13 mouse cellular contexts compared by ENCODE assay signal in the genomic region with DNA sequence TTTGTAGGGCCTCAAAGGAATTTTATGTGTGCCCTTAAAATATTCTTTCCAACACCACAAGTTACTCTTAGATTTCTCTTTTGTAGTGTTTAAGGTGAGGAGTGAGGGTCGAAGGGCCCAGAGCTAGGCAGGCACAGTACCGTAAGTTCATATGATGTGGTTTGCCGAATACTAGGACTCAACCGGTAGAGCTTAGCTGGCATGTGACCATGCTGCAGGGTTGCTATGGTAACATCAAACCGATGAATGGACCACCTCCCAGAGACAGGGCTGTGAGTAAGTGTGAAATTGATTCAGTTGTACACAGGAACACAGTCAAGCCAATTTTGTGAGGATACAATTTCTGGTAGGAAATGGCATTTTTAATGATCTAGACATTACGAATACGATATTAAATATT. TPM values are rescaled to one million over a fixed set of nuclear protein-coding genes. Genes with fewer than 3 reads are reported as not detected.
DNase-seq lines count a peak whose midpoint lies in the region; ATAC-seq lines count a peak whose summit lies in the region.
"Had no signal": no experiment of that assay in that cellular context is flagged by ENCODE, and none has a peak within 500 bp of the region (broad histone marks: within the 10 kb centered on the region; RNA-seq: fewer than 3 reads in every experiment).

No protein-coding gene starts in this region.

- intact Hi-C loops in heart, postnatal 25 days (cut with DNase I) = no loop called here

- no peaks in the 10 kb centered on the region for H3K27me3 ChIP-seq in forebrain, embryonic 14.5 days (replicated peaks; ENCODE audit: control insufficient read depth, insufficient read depth, low read length)
- H3K27me3 ChIP-seq: limb, embryonic 15.5 days had no signal

- DNase-seq in frontal cortex, postnatal 10 days (ENCODE audit: low spot score in 2 of 2) = peak; percentile 19 to 27
- no peak for DNase-seq in frontal cortex, postnatal 14 days (ENCODE audit: low spot score in 2 of 2)
- peak; percentile 88 for DNase-seq in forebrain, embryonic 14.5 days (ENCODE audit: low spot score)
- DNase-seq in layer of hippocampus, adult 9-11 months = peak; percentile 40
- DNase-seq in retina, embryonic 14.5 days (ENCODE audit: low spot score) = peak; percentile 60
- no peak for DNase-seq in spleen, adult 18-20 months
- DNase-seq in lung, postnatal 36 days = no peak
- DNase-seq in heart, postnatal 25 days (ENCODE audit: low spot score) = no peak
- DNase-seq: B cell, adult 2 months; kidney, adult 8-10 months had no signal

- peak overlapping the region; percentile 21 for H3K4me2 ChIP-seq in forebrain, embryonic 14.5 days (ENCODE audit: low read length)
- H3K4me2 ChIP-seq: limb, embryonic 15.5 days had no signal

- no peaks in the 10 kb centered on the region for H3K36me3 ChIP-seq in forebrain, embryonic 14.5 days (ENCODE audit: control insufficient read depth, insufficient read depth, low read length)
- H3K36me3 ChIP-seq: limb, embryonic 15.5 days had no signal

- H3K27ac ChIP-seq in forebrain, embryonic 14.5 days (ENCODE audit: low read depth, low read length) = no peak overlapping the region
- H3K27ac ChIP-seq: limb, embryonic 15.5 days had no signal

- H3K9me3 ChIP-seq in forebrain, embryonic 14.5 days (replicated peaks; ENCODE audit: control insufficient read depth, low read length) = no peaks in the 10 kb centered on the region
- H3K9me3 ChIP-seq: limb, embryonic 15.5 days had no signal

- no peak overlapping the region for H3K4me3 ChIP-seq in forebrain, embryonic 14.5 days (ENCODE audit: low read depth, low read length)
- H3K4me3 ChIP-seq: limb, embryonic 15.5 days had no signal

- H3K4me1 ChIP-seq in forebrain, embryonic 14.5 days (ENCODE audit: control insufficient read depth, insufficient read depth, low read length) = peaks cover 10% of the 10 kb centered on the region; the same call in 1 of the 2 replicates
- H3K4me1 ChIP-seq: limb, embryonic 15.5 days had no signal

- H3K9ac ChIP-seq in forebrain, embryonic 14.5 days (ENCODE audit: low read length) = no peak overlapping the region
- H3K9ac ChIP-seq: limb, embryonic 15.5 days had no signal

- peak; percentile 94 for ATAC-seq in forebrain, embryonic 14.5 days
- ATAC-seq: Patski had no signal

- WGBS in forebrain, embryonic 14.5 days = 36% methylated on average over 7 of the region's 7 CpGs

RNA-seq across cellular contexts. Expression of a gene that starts 44.5 kb away (rescaled TPM):
- 2.0 and 5.4 TPM in 2 replicates for polyA plus RNA-seq in forebrain, embryonic 14.5 days (2014; fragmentation: Nextera tagmentation; extraction: Ambion mirVana)
- total RNA-seq in heart, postnatal 25 days (2021) = 1 to 10 TPM; 7.4 to 9.1 TPM
- total RNA-seq: megakaryocyte-erythroid progenitor cell, adult 5-6 weeks had no signal

Comparison
In these comparisons a context has a peak if more than half of its experiments do, and no peak if none do; other contexts are left out.
1. DNase-seq: peak in frontal cortex, postnatal 10 days (2 of 2), forebrain, embryonic 14.5 days (single experiment), layer of hippocampus, adult 9-11 months (single experiment) and retina, embryonic 14.5 days (single experiment); none in frontal cortex, postnatal 14 days (0 of 2), spleen, adult 18-20 months (0 of 2), lung, postnatal 36 days (single experiment) and heart, postnatal 25 days (single experiment).